Mouse (Mus musculus): ENCODE data around the gene Mrpl51.
"Not testable (repeated sequence)": the region's sequence is repeated elsewhere in the genome, so short reads cannot be mapped to it uniquely, and the experiment has no call there.

Gene Mrpl51

DNA sequence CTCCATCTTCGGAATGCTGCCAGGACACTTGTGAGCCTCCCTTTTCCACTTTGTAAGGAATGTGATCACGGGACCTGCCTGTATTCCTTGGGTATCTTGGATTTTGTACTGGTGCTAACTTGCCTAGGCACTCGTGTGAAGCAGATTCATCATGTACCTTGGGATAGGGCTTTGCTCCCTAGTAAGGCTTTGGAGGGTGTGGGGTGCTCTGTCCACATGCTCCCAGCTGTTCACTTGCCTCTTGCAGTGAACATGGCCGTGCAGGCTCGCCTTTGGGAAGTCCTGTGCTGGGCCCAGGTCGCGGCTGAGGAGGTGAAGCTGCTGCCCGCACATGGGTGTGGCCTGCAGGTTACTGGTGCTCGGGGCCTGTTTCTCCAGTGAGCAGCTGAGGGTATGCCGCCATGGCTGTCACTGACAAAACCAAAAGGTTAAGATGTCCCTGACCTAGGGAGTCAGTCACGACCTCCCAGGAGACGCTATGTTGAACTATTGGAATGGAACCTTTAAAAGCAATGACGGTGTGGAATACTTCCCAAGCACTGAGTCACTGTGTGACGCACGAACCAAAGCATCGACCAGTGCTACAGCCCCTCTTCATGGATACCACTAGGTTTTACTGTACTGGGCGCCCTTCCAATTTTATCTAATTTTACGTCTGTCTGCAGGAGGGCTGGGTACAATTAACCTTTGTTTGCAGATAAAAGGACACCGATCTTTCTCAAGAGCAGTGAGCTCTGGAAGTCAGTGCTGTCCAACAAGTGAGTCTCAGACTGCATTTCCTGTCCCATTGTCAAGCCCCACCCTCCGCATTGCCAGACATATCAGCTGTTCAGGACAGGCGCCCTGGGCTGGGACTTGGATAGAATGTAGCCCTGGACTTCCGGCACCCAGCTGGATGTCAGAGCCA, 30.5 kb upstream of the Mrpl51 start:
- DNase-seq = no peak

DNA sequence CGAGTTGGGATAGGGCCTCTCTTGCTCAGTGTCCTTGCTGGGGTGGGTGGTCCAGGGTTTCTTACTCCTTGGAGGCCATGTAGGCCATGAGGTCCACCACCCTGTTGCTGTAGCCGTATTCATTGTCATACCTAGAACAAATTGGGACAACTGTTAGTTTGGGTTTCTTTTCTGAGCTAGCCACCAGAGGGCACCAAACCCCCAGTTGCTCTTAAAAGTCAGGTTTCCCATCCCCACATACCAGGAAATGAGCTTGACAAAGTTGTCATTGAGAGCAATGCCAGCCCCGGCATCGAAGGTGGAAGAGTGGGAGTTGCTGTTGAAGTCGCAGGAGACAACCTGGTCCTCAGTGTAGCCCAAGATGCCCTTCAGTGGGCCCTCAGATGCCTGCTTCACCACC, 29.6 kb upstream of the Mrpl51 start:
- DNase-seq = peak; percentile 85

DNA sequence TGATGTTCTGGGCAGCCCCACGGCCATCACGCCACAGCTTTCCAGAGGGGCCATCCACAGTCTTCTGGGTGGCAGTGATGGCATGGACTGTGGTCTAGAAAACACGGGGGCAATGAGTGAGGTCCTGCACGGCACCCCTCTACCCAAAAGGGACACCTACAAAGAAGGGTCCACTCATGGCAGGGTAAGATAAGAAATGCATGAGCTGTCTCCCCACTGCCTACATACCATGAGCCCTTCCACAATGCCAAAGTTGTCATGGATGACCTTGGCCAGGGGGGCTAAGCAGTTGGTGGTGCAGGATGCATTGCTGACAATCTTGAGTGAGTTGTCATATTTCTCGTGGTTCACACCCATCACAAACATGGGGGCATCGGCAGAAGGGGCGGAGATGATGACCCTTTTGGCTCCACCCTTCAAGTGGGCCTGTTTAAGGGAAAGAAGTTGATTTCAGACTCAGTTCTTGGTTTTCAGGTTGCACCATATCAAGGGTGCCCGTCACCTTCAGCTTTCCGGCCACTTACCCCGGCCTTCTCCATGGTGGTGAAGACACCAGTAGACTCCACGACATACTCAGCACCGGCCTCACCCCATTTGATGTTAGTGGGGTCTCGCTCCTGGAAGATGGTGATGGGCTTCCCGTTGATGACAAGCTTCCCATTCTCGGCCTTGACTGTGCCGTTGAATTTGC, 28.8 kb upstream of the Mrpl51 start:
- DNase-seq = not testable (repeated sequence)

DNA sequence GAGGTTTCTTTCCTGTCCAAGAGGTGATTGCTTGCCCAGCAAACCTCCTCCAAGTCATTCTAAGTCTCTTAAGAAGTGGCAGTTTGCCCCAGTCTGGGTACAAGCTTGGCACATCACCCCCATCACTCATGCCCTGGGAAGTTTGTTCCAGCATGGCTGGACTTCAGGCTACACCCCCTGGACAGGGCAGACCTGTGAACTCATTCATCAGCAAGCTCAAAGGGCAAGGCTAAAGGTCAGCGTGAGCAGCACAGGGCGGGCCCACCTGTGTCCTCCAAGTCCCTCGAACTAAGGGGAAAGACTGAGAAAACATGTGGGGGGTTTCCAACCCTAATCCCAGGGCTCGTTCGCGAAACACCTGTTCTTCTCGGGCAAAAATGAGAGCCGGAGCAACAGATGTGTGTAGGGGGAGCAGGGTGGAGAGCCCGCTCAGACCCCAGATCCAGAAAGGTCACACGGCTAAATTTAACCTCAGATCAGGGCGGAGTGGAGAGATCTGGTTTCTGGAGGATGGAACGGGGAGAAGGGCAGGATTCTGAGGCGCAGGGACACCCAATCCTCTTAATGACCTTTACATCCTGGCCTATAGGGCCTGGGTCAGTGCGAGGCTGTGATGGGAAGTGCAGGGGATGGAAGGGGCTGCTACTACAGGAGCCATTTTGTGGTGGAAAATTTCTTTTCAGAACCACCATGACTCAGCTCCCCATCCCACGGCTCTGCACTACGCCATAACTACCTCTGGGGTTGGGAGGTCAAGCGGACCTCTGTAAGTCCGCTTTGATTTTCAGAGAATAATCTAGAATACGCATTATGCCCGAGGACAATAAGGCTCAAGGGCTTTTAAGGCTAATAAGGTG, 27.6 kb upstream of the Mrpl51 start:
- DNase-seq = peak; percentile 26

DNA sequence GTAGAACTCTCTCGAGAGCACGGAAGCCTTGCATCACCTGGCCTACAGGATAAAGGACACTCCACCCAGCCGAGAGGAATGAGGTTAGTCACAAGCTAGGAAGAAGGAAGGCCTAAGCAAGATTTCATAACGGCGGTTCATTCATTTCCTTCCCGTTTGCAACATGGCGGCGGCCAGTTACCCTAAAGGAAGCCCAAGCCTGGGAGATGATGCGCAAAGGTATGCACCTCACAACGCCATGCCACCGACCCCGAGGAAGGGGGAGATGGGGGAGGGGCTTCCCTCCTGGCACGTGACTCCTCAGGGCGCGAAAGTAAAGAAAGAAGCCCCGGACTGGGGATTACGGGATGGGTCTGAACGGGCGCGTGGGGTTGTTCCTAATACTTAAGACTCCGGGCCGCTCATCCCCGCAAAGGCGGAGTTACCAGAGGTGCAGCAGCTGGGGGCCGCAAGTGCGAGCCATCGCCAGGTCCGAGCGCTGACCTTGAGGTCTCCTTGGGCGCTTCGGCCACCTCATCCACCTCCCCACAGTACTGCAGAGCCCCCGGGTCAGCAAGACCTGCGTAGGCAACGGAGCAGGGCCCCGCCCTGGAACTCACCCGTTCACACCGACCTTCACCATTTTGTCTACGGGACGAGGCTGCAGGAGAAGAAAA, 26.8 kb upstream of the Mrpl51 start:
- DNase-seq = peak; percentile 74

DNA sequence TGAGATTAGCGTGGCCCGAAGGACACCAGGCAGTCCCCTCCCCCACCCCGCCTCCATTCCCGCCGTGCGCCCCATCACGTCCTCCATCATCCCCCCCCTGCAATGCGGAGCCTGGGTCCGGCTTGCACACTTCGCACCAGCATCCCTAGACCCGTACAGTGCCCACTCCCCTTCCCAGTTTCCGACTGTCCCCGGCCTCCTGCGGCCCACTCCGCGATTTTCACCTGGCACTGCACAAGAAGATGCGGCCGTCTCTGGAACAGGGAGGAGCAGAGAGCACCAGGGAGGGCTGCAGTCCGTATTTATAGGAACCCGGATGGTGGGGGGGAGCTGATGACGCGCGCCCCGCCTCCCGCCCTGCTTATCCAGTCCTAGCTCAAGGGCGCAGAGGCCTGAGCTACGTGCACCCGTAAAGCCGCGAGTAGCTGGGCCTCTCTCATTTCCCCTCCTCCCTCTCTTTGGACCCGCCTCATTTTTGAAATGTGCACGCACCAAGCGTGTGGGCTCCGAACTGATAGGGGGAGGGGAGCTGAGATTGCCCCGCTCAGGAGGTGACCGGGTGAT, 26.2 kb upstream of the Mrpl51 start:
- DNase-seq = peak; percentile 98

DNA sequence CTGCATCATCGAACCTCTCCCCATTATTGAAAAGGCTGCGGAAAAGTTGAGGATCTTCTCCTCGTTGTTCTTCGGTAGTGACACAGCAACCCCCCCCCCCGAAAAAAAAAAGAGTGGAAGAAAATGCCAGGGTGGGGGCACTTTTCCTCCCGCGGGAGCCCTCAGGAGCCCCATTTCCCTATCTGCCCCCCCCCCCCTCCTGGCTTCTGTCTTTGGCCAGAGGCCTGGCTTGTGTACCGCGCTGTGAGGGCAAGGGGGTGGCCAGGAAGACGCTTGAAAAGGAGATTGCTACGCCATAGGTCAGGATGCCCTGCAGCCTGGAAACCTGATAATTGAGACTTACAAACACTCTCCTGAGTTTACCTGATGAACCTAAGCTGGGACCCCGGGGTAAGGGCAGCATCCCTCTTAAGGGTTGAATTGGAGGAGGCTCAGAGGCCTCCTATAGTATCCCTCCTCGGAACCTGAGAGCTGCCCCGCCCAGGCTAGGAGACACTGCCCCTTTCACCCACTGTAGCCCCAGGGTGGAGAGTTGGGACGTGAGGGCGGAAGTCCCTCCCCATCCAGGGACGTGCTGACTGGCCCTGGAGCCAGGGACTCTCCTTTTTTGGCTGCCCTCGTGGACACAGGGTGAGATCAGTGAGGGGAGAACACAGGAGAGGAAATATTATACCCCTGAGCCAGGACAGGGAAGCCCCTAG, 25.4 kb upstream of the Mrpl51 start, which contains the start of gene Gapdh:
Gene Gapdh, minus strand, starts transcription at position 417 of the 701 bp plus-strand sequence.
- DNase-seq = peak; percentile 33

DNA sequence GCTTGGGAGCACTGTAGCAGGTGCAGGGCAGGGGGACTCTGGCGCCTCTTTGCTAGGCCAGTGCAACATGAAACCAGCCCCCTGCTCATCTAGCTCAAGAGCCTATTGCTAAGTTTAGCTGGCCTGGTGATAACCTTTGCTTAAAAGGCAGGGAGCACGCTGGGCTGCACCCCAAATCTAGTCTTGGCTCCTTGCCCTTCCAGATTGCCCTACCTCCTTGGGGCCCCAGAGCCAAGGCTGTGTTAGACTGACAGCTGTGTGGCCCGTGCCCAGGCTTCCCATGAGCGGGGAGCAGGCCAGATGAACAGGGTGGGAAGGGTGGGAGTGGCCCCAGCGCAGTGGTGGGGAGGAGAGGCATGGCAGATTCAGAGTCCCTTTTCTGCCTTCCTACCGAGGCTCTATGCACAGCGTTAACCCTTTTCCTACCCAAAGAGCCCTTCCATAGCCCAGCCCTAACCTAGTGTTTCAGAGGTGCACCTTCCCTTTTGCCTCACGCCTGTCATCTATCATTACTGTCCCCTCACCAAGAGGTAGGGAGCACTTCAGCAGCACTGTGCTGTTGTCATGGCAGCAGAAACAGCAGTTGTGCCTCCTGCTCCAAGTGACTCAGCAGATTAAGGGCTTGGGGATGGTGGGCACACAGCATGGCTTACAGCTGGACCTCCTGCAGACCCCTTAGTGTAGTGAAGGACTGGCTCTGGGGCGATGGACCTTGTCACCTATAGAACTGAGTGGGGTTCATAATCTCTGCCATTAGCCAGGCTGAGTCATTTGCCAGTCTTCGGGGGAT, 24.5 kb upstream of the Mrpl51 start:
- no peak for DNase-seq

DNA sequence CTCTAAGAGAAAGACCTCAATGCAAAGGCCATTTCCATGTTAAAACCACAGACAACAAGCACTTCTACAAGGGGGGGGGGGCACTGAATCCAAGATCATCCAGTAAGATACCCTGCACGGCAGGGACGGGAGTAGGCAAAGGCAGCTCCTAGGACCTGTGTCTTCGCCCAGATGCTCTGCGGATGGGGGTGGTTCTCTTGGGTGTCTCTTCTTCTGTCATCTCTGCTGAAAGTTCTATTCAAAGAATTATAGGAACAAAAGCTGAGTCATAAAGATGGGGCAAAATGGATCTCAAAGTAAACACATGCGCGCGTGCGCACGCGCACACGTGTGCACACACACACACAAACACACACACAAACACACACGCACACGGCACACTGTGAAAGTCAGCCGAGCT, 23.5 kb upstream of the Mrpl51 start:
- no peak for DNase-seq

DNA sequence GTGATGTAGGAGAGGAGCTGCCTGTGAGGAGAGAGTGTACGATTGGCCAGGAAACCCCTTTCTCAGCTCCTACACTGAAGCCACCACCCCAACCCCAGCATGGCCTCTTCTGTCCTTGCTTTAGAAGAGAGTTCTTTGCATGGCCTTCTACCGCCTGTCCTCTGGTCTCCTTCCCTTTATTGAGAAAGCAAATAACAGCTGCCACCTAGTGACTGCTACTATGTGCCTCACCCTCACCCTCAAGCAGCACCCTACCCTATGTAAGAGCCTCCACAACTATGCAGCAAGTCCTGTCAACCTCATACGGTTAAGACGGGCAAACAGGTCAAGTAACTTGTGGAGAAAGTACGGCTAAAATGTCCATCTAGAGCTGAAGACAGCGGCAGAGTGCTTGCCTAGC, 21.4 kb upstream of the Mrpl51 start:
- no peak for DNase-seq

DNA sequence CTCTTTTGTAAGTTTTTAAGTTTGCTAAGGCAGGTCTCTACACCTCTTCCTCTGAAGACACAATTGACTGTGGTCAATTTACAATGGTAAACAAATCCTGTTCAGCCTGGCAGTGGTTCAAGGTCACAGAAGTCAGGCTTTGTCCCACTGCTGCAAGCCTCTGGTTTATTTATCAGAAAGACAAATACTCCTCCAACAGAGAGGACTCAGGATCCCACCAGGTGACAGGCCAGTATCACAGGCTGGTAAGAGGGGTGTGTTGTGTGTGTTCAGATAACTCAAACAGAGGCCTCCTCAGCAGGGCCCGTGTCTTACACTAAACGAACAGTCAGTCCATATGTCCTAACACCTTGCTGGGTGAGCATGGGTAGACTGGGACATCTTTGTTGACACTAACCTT, 19.1 kb upstream of the Mrpl51 start:
- DNase-seq = no peak

DNA sequence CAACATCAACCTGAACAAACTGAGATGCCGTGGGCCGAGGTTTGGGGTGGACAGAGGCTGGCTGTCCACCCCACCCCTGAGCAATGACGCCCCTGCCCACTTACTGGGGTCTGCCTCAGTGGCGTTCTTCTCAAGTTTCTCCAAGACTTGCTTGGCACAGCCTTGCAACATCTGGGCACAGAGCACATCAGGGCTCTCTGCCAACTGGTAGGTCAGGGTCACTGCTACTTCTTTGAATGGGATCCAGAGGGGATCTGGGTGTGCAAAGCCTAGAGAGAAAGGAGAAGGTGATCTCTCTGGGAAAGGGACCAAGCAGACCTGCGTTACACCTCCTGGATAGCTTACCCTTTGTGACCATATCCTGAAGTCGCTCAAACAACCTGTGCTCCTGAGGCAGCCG, 18.3 kb upstream of the Mrpl51 start:
- no peak for DNase-seq

DNA sequence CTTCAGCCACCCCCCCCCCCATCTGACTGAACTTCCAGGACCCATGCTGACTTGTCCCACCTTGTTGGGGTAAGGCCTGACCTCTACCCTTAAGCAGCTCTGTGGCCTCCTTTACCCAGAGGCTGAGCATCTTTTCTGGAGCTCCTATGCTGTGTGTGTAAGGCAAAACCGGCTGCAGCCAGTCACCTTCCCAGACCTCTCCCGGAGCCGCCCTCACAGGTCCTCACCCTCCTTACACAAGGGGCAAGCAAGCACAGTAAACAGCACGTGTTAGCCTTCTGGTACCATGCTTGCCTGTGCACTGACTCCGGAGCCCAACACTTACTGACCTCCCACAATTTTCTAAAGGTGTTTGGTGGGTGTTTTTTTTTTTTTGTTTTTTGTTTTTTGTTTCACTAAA, 16.1 kb upstream of the Mrpl51 start:
- no peak for DNase-seq

DNA sequence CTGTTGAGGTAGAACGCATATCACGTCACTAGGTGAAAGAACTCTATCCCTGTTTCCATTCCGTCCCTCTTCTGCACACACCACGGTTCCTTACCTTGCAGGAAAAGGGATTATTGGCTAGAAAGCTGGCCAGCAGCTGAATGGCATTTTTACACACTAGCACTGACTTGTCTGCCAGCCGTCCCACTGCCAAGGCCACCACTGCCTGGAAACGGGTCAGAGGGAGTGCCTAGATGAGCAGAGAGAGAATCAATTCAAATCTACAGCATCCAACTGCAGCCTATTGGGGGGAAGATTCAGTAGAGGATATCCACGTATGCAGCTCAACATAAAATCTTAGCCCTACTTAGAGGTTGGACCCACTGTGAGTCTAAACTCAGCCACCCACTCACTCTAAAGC, 12.0 kb upstream of the Mrpl51 start:
- no peak for DNase-seq

DNA sequence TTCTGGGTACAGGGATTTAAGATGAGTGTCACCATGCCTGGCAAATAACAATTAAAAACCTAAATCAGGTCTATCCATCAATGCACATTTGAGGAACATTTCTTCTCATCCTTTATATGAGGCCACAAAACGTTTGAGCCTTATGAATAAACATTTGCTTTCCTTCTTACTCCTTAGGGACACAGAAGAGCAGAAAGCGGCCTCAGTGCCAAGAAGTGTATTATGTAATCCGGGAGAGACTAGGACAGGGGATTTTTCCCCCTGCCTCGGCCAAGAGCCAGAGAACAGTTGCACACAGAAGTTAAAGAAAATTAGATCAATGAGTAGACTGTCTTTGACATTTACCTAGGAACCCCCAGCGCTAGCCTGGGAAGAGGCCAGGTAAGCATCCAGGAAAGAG, 9.5 kb upstream of the Mrpl51 start:
- no peak for DNase-seq

DNA sequence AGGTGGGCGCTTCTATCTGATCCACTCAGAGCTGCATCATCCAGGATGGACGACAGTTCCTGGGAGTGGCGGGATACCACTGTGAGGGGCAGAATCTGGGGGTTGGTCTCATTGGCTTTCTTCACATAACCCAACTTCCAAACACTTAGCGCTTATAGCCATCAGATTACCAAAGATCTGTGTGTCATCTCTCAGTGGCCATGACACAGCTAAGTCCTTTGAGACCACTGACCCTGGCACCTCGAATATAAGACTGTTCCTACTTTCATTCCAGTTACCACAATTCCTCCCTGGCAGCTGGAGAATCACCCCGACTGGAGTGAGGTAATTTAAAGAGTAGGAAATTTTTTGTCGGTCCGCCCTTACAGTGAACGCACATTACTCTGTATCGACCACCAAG, 5.4 kb upstream of the Mrpl51 start:
- DNase-seq = no peak

DNA sequence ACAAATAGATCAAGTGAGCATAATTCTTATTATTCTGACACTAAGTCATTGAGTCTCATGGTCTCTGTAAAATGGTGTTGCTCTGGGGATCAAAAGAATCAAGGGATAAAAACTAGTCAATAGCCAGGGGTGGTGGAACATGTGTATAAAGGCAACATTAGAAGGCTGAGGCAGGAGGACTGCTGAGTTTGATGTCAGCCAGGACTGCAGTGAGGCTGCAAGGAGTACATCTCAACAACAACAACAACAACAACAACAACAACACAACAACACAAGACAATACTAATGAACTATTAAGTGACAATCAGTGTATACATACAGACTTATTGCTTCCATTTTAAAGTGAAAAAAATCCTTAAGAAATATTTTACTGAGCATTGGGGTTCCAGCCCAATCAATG, 785 bp upstream of the Mrpl51 start:
- no peak for DNase-seq

DNA sequence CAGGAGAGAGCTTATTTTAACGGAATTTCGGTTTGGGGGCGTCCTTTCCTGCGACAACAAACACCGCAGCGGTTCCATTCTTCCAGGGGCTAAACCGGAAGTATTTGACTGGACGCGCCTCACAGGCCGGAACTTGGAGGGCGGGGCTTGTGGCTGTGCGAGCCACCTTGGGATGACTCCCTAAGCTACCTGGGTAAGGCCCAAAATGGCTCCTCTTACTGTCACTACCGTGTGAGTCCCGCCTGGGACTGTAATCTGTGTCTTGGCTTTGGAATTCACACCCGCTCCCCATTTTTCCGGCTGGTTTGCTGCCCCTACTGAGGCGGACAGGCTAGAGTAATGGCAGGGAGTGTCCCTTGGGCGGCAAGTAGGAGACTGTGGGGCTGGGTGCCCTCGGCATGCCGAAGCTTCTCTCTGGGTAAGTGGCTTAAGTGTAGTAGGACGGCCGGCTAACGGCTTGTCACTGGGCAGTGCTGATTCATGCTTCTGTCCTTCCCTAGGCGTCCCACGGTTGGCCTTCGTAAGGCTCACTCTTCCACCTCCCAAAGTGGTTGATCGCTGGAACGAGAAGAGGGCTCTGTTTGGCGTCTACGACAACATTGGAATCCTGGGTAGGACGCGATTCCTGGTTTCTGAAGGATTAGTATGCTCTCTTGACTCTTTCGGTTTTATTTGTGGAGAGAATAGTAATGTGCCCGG, 564 bp downstream of the Mrpl51 start:
- peak; percentile 91 for DNase-seq

DNA sequence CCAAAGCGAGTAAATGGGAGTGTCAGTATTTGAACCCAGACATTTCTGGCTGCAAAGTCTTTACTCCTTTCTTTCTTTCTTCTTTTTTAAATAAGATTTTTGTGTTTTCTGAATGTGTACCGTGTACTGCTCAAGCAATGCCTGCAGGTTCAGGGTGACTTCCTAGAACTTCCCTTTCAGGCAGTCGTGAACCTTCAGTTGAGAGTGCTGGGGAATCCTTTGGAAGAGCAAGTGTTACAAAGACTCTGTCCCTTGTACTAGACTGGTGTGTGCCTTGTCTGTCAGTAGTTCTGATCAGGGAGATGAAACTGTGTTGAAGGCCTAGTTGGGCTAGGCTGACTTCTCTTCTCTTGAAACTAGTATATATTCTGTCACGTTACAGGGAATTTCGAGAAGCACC, 1.2 kb downstream of the Mrpl51 start:
- no peak for DNase-seq

DNA sequence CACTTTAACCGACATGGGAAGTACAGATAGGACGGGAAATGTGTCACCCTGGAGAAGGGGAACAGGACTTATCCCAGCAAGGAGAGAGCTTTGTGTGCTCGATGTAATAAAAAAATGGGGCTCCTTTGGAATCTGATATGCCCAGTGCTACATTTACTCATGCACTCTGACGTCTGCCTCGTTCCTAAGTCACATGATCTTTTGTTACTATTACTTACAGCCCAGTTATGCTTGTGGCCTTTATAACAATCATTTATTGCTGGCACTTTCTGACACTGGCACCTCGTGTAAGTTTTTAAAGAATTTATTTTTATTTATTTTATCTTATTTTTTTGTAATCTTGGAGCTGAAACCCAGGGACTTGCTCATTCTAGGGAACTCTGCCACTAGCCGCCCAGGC, 1.8 kb downstream of the Mrpl51 start:
- no peak for DNase-seq
